Mouse (Mus musculus): ENCODE results near the gene Gga2.

- TF ChIP-seq USF1 (IDR thresholded peaks at IDR 0.05; ENCODE audit: low read depth, low read length) (no peak), CTCF (conservative IDR thresholded peaks at IDR 0.05 in 1 of 2, IDR thresholded peaks at IDR 0.05 in 1 of 2; ENCODE audit: low read depth in 2 of 2, low read length in 2 of 2) (no peak), POLR2A (IDR thresholded peaks at IDR 0.05; ENCODE audit: low read depth, low read length) (no peak), RCOR1 (conservative IDR thresholded peaks at IDR 0.05; ENCODE audit: low read depth, low read length) (no peak), SMC3 (IDR thresholded peaks at IDR 0.05; ENCODE audit: low read depth, low read length) (no peak)
Measured at GRCm38 (mm10) chr7:121968242-121968641, 52.8 kb downstream of the Gga2 start.
